13 mouse cellular contexts compared by ENCODE assay signal in the genomic region with DNA sequence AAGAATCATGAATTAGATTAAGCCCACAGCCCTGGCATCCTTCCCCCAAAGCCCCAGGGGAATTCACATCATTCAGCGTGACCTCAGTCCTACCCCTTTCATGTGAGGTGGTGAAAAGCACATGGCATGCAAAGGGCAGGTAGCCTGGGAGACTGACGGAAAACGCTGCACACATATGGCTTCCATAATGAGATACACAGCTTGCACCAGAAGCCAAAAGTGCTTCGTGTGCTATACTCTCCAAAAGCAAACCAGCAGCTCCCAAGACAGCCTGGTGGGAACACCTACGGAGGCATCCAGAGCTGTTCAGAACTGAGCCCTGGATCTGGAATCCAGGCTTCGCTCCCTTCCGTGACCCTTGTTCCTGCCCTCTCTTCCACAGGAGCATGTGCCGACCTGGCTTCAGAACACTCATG. TPM values are rescaled to one million over a fixed set of nuclear protein-coding genes. Genes with fewer than 3 reads are reported as not detected.
DNase-seq lines count a peak whose midpoint lies in the region; ATAC-seq and TF ChIP-seq lines count a peak whose summit lies in the region.
"Had no signal": no experiment of that assay in that cellular context is flagged by ENCODE, and none has a peak within 500 bp of the region (broad histone marks: within the 10 kb centered on the region; RNA-seq: fewer than 3 reads in every experiment).

No protein-coding gene starts in this region.

- intact Hi-C loops in left cerebral cortex, postnatal 25 days (cut with DNase I) = no loop called here
- intact Hi-C loops in left cerebral cortex, postnatal 36 days (cut with DNase I) = no loop called here

- H3K4me2 ChIP-seq in stomach, embryonic 14.5 days (replicated peaks; ENCODE audit: low read depth, low read length) = no peak overlapping the region
- H3K4me2 ChIP-seq in stomach, postnatal 0 days (replicated peaks; ENCODE audit: low read depth) = no peak overlapping the region
- H3K4me2 ChIP-seq in forebrain, embryonic 15.5 days (replicated peaks) = no peak overlapping the region
- peak overlapping the region; percentile 15 for H3K4me2 ChIP-seq in limb, embryonic 13.5 days (replicated peaks)
- no peak overlapping the region for H3K4me2 ChIP-seq in stomach, embryonic 16.5 days (ENCODE audit: low read depth, low read length)

- no peak overlapping the region for H3K4me3 ChIP-seq in stomach, embryonic 14.5 days (ENCODE audit: low read depth, low read length)
- H3K4me3 ChIP-seq in stomach, postnatal 0 days (ENCODE audit: low read depth, low read length) = no peak overlapping the region
- H3K4me3 ChIP-seq in forebrain, embryonic 15.5 days = no peak overlapping the region
- no peak overlapping the region for H3K4me3 ChIP-seq in limb, embryonic 13.5 days
- no peak overlapping the region for H3K4me3 ChIP-seq in stomach, embryonic 16.5 days (replicated peaks; ENCODE audit: low read length)
- H3K4me3 ChIP-seq: heart, embryonic 10.5 days had no signal

- TF ChIP-seq EP300 in stomach, postnatal 0 days (optimal IDR thresholded peaks at IDR 0.05) = no peak

- H3K9ac ChIP-seq in stomach, embryonic 14.5 days (replicated peaks; ENCODE audit: low read depth, low read length) = no peak overlapping the region
- no peak overlapping the region for H3K9ac ChIP-seq in stomach, postnatal 0 days (ENCODE audit: low read length)
- no peak overlapping the region for H3K9ac ChIP-seq in forebrain, embryonic 15.5 days (replicated peaks)
- H3K9ac ChIP-seq in limb, embryonic 13.5 days = peak overlapping the region; percentile 20; the same call in 1 of the 2 replicates
- H3K9ac ChIP-seq in stomach, embryonic 16.5 days (ENCODE audit: low read length) = peak overlapping the region; percentile 9; the same call in 1 of the 2 replicates

- no peaks in the 10 kb centered on the region for H3K9me3 ChIP-seq in stomach, embryonic 14.5 days (ENCODE audit: control insufficient read depth, low read depth, low read length)
- H3K9me3 ChIP-seq in stomach, postnatal 0 days (ENCODE audit: control insufficient read depth, low read length) = no peaks in the 10 kb centered on the region
- no peaks in the 10 kb centered on the region for H3K9me3 ChIP-seq in forebrain, embryonic 15.5 days
- H3K9me3 ChIP-seq in limb, embryonic 13.5 days = no peaks in the 10 kb centered on the region
- H3K9me3 ChIP-seq in stomach, embryonic 16.5 days (replicated peaks; ENCODE audit: control insufficient read depth, low read length) = no peaks in the 10 kb centered on the region
- H3K9me3 ChIP-seq: heart, embryonic 10.5 days had no signal

- peak overlapping the region; percentile 44; the same call in 1 of the 2 replicates for H3K27ac ChIP-seq in stomach, embryonic 14.5 days (ENCODE audit: low read length)
- no peak overlapping the region for H3K27ac ChIP-seq in stomach, postnatal 0 days (replicated peaks)
- H3K27ac ChIP-seq in forebrain, embryonic 15.5 days (replicated peaks) = peak overlapping the region; percentile 50; the same call in 1 of the 2 replicates
- peak overlapping the region; percentile 71 for H3K27ac ChIP-seq in limb, embryonic 13.5 days
- H3K27ac ChIP-seq in stomach, embryonic 16.5 days (ENCODE audit: low read length) = peak overlapping the region; percentile 38
- H3K27ac ChIP-seq: heart, embryonic 10.5 days; kidney, postnatal 0 days had no signal

- peaks cover 20% of the 10 kb centered on the region; the same call in 1 of the 2 replicates for H3K4me1 ChIP-seq in stomach, embryonic 14.5 days (ENCODE audit: control insufficient read depth, insufficient read depth, low read length)
- no peaks in the 10 kb centered on the region; the same call in 1 of the 2 replicates for H3K4me1 ChIP-seq in stomach, postnatal 0 days (replicated peaks; ENCODE audit: control insufficient read depth, insufficient read depth)
- peaks cover 21% of the 10 kb centered on the region for H3K4me1 ChIP-seq in forebrain, embryonic 15.5 days
- peaks cover 32% of the 10 kb centered on the region for H3K4me1 ChIP-seq in limb, embryonic 13.5 days
- peaks cover 19% of the 10 kb centered on the region for H3K4me1 ChIP-seq in stomach, embryonic 16.5 days (ENCODE audit: control insufficient read depth, insufficient read depth, low read length)

- TF ChIP-seq CTCF in stomach, postnatal 0 days (IDR thresholded peaks at IDR 0.05; ENCODE audit: low read depth) = no peak

- no peak for DNase-seq in stomach, postnatal 0 days (ENCODE audit: low spot score)
- no peak for DNase-seq in left cerebral cortex, postnatal 25 days (ENCODE audit: low spot score in 2 of 2)
- no peak for DNase-seq in left cerebral cortex, postnatal 36 days (ENCODE audit: low spot score in 2 of 2)
- DNase-seq in adrenal gland, adult (ENCODE audit: inconsistent age in 2 of 2, low spot score in 1 of 2) = no peak
- DNase-seq: cerebellum, adult 11 months had no signal

- WGBS in stomach, embryonic 14.5 days = 41% methylated on average over 8 of the region's 8 CpGs
- 50% methylated on average over 8 of the region's 8 CpGs for WGBS in stomach, postnatal 0 days
- 62% methylated on average over 8 of the region's 8 CpGs for WGBS in forebrain, embryonic 15.5 days
- 10% methylated on average over 8 of the region's 8 CpGs for WGBS in limb, embryonic 13.5 days
- 49% methylated on average over 8 of the region's 8 CpGs for WGBS in stomach, embryonic 16.5 days

- ATAC-seq in stomach, embryonic 14.5 days (ENCODE audit: insufficient number of reproducible peaks, insufficient read depth, low FRiP score, low read depth) = no peak
- ATAC-seq in stomach, postnatal 0 days (ENCODE audit: low FRiP score, low TSS enrichment) = no peak
- ATAC-seq in forebrain, embryonic 15.5 days (replicated peaks) = peak; percentile 44; the same call in 1 of the 2 replicates
- peak; percentile 85 for ATAC-seq in limb, embryonic 13.5 days (ENCODE audit: low FRiP score, low read depth)
- ATAC-seq in stomach, embryonic 16.5 days (ENCODE audit: insufficient read depth, low FRiP score) = no peak
- ATAC-seq: activated CD4-positive, CD25-positive, alpha-beta regulatory T cell, adult 4 months; lung, postnatal 0 days had no signal

- H3K27me3 ChIP-seq in stomach, embryonic 14.5 days (ENCODE audit: control insufficient read depth, insufficient read depth, low read length) = no peaks in the 10 kb centered on the region
- no peaks in the 10 kb centered on the region for H3K27me3 ChIP-seq in stomach, postnatal 0 days (ENCODE audit: control insufficient read depth, insufficient read depth, low read length)
- no peaks in the 10 kb centered on the region for H3K27me3 ChIP-seq in forebrain, embryonic 15.5 days
- H3K27me3 ChIP-seq in limb, embryonic 13.5 days = no peaks in the 10 kb centered on the region
- no peaks in the 10 kb centered on the region for H3K27me3 ChIP-seq in stomach, embryonic 16.5 days (ENCODE audit: control insufficient read depth, insufficient read depth, low read length)

- H3K36me3 ChIP-seq in stomach, embryonic 14.5 days (ENCODE audit: control insufficient read depth, insufficient read depth, low read length) = peaks cover 16% of the 10 kb centered on the region
- peaks cover 16% of the 10 kb centered on the region for H3K36me3 ChIP-seq in stomach, postnatal 0 days (ENCODE audit: control insufficient read depth, insufficient read depth, low read length)
- 0 out of 2 replicates have a peak, but pooled peaks cover 14% of the 10 kb centered on the region for H3K36me3 ChIP-seq in forebrain, embryonic 15.5 days
- peaks cover 24% of the 10 kb centered on the region for H3K36me3 ChIP-seq in limb, embryonic 13.5 days
- peaks cover 30% of the 10 kb centered on the region for H3K36me3 ChIP-seq in stomach, embryonic 16.5 days (ENCODE audit: control insufficient read depth, insufficient read depth, low read length)

RNA-seq across cellular contexts. Expression of a gene that starts 41.3 kb away (rescaled TPM):
- 30.2 and 32.6 TPM in 2 replicates for polyA plus RNA-seq in stomach, embryonic 14.5 days (2014; fragmentation: Nextera tagmentation; extraction: Ambion mirVana)
- polyA plus RNA-seq in stomach, postnatal 0 days (2015; fragmentation: Nextera tagmentation; extraction: Ambion mirVana) = 19.4 and 24.1 TPM in 2 replicates
- polyA plus RNA-seq in forebrain, embryonic 15.5 days (2015; fragmentation: Nextera tagmentation; extraction: Ambion mirVana) = 4.5 and 5.0 TPM in 2 replicates
- polyA plus RNA-seq in limb, embryonic 13.5 days (2015; fragmentation: Nextera tagmentation; extraction: Ambion mirVana) = 8.5 and 9.0 TPM in 2 replicates
- 32.1 and 33.1 TPM in 2 replicates for polyA plus RNA-seq in stomach, embryonic 16.5 days (2015; fragmentation: Nextera tagmentation; extraction: Ambion mirVana)
- total RNA-seq in left cerebral cortex, postnatal 25 days (2021) = under 1 TPM; 0.43 to 0.92 TPM
- 1 to 10 TPM in 1 of 2 experiments, under 1 TPM in 1; 0.77 to 1.4 TPM for total RNA-seq in left cerebral cortex, postnatal 36 days (2021)

Comparison
In these comparisons a context has a peak if more than half of its experiments do, and no peak if none do; other contexts are left out.
1. H3K9ac ChIP-seq: peak in limb, embryonic 13.5 days (single experiment) and stomach, embryonic 16.5 days (single experiment); none in stomach, embryonic 14.5 days (single experiment), stomach, postnatal 0 days (single experiment) and forebrain, embryonic 15.5 days (single experiment).
2. ATAC-seq: peak in forebrain, embryonic 15.5 days (single experiment) and limb, embryonic 13.5 days (single experiment); none in stomach, embryonic 14.5 days (single experiment), stomach, postnatal 0 days (single experiment) and stomach, embryonic 16.5 days (single experiment).